Mouse (Mus musculus): Measurements from ENCODE around the gene Poc1b.

DNA sequence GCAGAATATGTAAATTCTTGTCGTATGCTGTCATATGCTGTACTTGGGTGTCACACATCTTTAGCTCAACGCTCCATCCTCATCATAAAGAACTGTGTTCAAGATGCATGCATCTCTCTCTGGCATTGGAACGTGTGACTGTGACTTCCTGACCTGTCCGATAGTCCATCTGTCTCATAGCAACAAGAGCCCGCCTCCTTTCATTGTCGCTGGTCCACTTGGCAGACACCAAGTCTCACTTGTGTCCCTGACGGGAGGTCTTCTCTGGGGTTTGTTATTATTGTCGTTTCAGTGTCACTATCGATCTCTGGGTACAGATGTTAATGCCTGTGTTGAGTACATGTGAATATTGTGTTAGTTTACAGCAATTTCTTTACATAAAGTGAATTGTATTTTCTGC is 70.1 kb downstream of the Poc1b start:
- TF ChIP-seq CTCF (IDR thresholded peaks at IDR 0.05; ENCODE audit: low read depth, low read length) (no peak), POLR2A (IDR thresholded peaks at IDR 0.05; ENCODE audit: borderline replicate concordance, low read depth, low read length) (no peak)
